Mouse (Mus musculus) C2C12 (cell line): ENCODE measurements at regions not wholly inside any gene's neighbourhood (a gene's known extent, or its start where the extent isn't known, plus 50 kb on each side); places are given as distances from the start of the nearest gene placed in this dataset.

Source experiments
- H3K27me3 ChIP-seq: one replicate; pipeline ENCODE4 v1.6.1; 2011; ENCODE audit not compliant: control insufficient read depth, insufficient read depth, insufficient read length
- H3K36me3 ChIP-seq: one replicate; pipeline ENCODE4 v1.6.1; 2011; ENCODE audit not compliant: control insufficient read depth, insufficient read depth
- H3K4me3 ChIP-seq: one replicate; pipeline ENCODE4 v1.5.1; 2011; ENCODE audit warnings: mild to moderate bottlenecking, control low read depth; ENCODE audit not compliant: poor library complexity, insufficient read depth, severe bottlenecking
- H3K79me2 ChIP-seq: one replicate; pipeline ENCODE4 v1.6.1; 2011; ENCODE audit not compliant: control insufficient read depth, insufficient read depth
- H3K79me3 ChIP-seq: one replicate; pipeline ENCODE4 v1.6.1; 2011; ENCODE audit warnings: low read depth, control low read depth
- H3ac ChIP-seq: one replicate; pipeline ENCODE3; 2011; ENCODE audit warnings: low read depth; ENCODE audit not compliant: control insufficient read depth, insufficient read length
- CEBPB ChIP-seq: IDR thresholded peaks from one replicate; pipeline ENCODE4 v1.6.1; 2011; ENCODE audit warnings: low read depth, mild to moderate bottlenecking, control low read depth, moderate library complexity
- CTCF ChIP-seq: IDR thresholded peaks from one replicate; pipeline ENCODE4 v1.5.1; 2011; ENCODE audit not compliant: control insufficient read depth, insufficient read depth, insufficient read length
- FOSL1 ChIP-seq: IDR thresholded peaks from one replicate; pipeline ENCODE4 v1.8.0; 2011; ENCODE audit warnings: mild to moderate bottlenecking, low read length; ENCODE audit not compliant: poor library complexity, insufficient read depth, severe bottlenecking
- MAX ChIP-seq: IDR thresholded peaks from one replicate; pipeline ENCODE4 v1.6.1; 2011; ENCODE audit warnings: mild to moderate bottlenecking, control low read depth
- MYOD1 ChIP-seq: IDR thresholded peaks from one replicate; pipeline ENCODE4 v1.6.1; 2011; ENCODE audit warnings: low read depth; ENCODE audit not compliant: control insufficient read depth, insufficient read length
- MYOG ChIP-seq: IDR thresholded peaks from one replicate; pipeline ENCODE4 v1.6.1; 2011; ENCODE audit not compliant: control insufficient read depth, insufficient read length; ENCODE audit errors: extremely low read depth
- USF1 ChIP-seq: IDR thresholded peaks from one replicate; pipeline ENCODE4 v1.6.1; 2011; ENCODE audit warnings: low read depth, mild to moderate bottlenecking, control low read depth, moderate library complexity

GRCm38 (mm10) chr9:118370581-118370980 is 107.4 kb upstream of the Eomes start:
- no peak overlapping the region for H3K4me3 ChIP-seq
- no peaks in the 10 kb centered on the region for H3K36me3 ChIP-seq
- H3K79me2 ChIP-seq = no peaks in the 10 kb centered on the region
- H3K27me3 ChIP-seq = no peaks in the 10 kb centered on the region
- TF ChIP-seq CTCF (no peak), MYOD1 (no peak), CEBPB (no peak), MAX (no peak)
- H3ac ChIP-seq = no peak overlapping the region
- H3K79me3 ChIP-seq = no peaks in the 10 kb centered on the region

- no peak for TF ChIP-seq CEBPB
- TF ChIP-seq USF1 = no peak
- no peak for TF ChIP-seq MAX
- TF ChIP-seq FOSL1 = no peak
- TF ChIP-seq MYOD1 = no peak
- no peak for TF ChIP-seq CTCF
- no peak for TF ChIP-seq MYOG
- no peaks in the 10 kb centered on the region for H3K36me3 ChIP-seq
- no peaks in the 10 kb centered on the region for H3K79me3 ChIP-seq
- no peak overlapping the region for H3ac ChIP-seq
- H3K27me3 ChIP-seq = no peaks in the 10 kb centered on the region
- H3K79me2 ChIP-seq = no peaks in the 10 kb centered on the region
- no peak overlapping the region for H3K4me3 ChIP-seq
These were observed 103.3 kb upstream of the Eomes start for GRCm38 (mm10) chr9:118374680-118375079.

GRCm38 (mm10) chr9:118379055-118379454 is 99.0 kb upstream of the Eomes start:
- TF ChIP-seq MYOD1 = no peak
- TF ChIP-seq CTCF = no peak
- TF ChIP-seq USF1 = no peak
- TF ChIP-seq MAX = no peak
- no peak for TF ChIP-seq CEBPB
- no peak for TF ChIP-seq MYOG
- no peak for TF ChIP-seq FOSL1
- H3ac ChIP-seq = no peak overlapping the region

GRCm38 (mm10) chr9:118382532-118382931 is 95.5 kb upstream of the Eomes start:
- TF ChIP-seq USF1 (no peak), FOSL1 (no peak), CTCF (no peak)
- Histone ChIP-seq H3K27me3 (no peaks in the 10 kb centered on the region), H3K79me3 (no peaks in the 10 kb centered on the region), H3K79me2 (no peaks in the 10 kb centered on the region), H3K36me3 (no peaks in the 10 kb centered on the region), H3K4me3 (no peak overlapping the region), H3ac (no peak overlapping the region)

More at GRCm38 (mm10) chr9:118379055-118379454, 99.0 kb upstream of the Eomes start:
- no peaks in the 10 kb centered on the region for H3K36me3 ChIP-seq
- no peak overlapping the region for H3K4me3 ChIP-seq
- no peaks in the 10 kb centered on the region for H3K79me2 ChIP-seq
- no peaks in the 10 kb centered on the region for H3K79me3 ChIP-seq
- no peaks in the 10 kb centered on the region for H3K27me3 ChIP-seq

- H3K36me3 ChIP-seq = no peaks in the 10 kb centered on the region
- TF ChIP-seq CEBPB (no peak), MAX (no peak), USF1 (no peak), CTCF (no peak), MYOD1 (no peak)
- no peak overlapping the region for H3K4me3 ChIP-seq
- no peak overlapping the region for H3ac ChIP-seq
- H3K79me3 ChIP-seq = no peaks in the 10 kb centered on the region
- H3K79me2 ChIP-seq = no peaks in the 10 kb centered on the region
- H3K27me3 ChIP-seq = no peaks in the 10 kb centered on the region
These were observed 93.4 kb upstream of the Eomes start for GRCm38 (mm10) chr9:118384610-118385009.

- no peaks in the 10 kb centered on the region for H3K79me2 ChIP-seq
- H3K79me3 ChIP-seq = no peaks in the 10 kb centered on the region
- no peak overlapping the region for H3K4me3 ChIP-seq
- TF ChIP-seq MAX (no peak), CTCF (no peak), CEBPB (no peak), MYOG (no peak), FOSL1 (no peak), USF1 (no peak), MYOD1 (no peak)
- H3K36me3 ChIP-seq = no peaks in the 10 kb centered on the region
- no peaks in the 10 kb centered on the region for H3K27me3 ChIP-seq
- no peak overlapping the region for H3ac ChIP-seq
These were observed 90.4 kb upstream of the Eomes start for GRCm38 (mm10) chr9:118387631-118388030.
